Mouse (Mus musculus): ENCODE measurements around the gene Olfm2.

GRCm38 (mm10) chr9:20758243-20758642, 12.1 kb upstream of the Olfm2 start:
- TF ChIP-seq CTCF (conservative IDR thresholded peaks at IDR 0.05; ENCODE audit: insufficient read depth, insufficient read length, low read depth, low read length), result no peak
- TF ChIP-seq POLR2A (IDR thresholded peaks at IDR 0.05; ENCODE audit: low read depth, low read length), result no peak
